Mouse (Mus musculus) hindbrain, embryonic 11.5 days (tissue): Measurements from ENCODE around the gene Rps6ka1. TPM values are rescaled to one million over a fixed set of nuclear protein-coding genes. Genes with fewer than 3 reads are reported as not detected.
A peak's percentile ranks its signal among the peaks of the same experiment; 100 is the strongest.
"Not testable (repeated sequence)": the region's sequence is repeated elsewhere in the genome, so short reads cannot be mapped to it uniquely, and the experiment has no call there.

ENCODE experiments used
- ATAC-seq: fragments of 200-750 bp; cut with Nextera tagmentation; 2 replicates; pipeline ENCODE4 v1.8.0; 2017; ENCODE audit warnings: mild to moderate bottlenecking, moderate TSS enrichment, moderate library complexity; ENCODE audit not compliant: low FRiP score
- DNase-seq: peaks from one replicate; pipeline ENCODE4 v3.0.0-alpha.2; 2015; ENCODE audit warnings: low spot score
- H3K27ac ChIP-seq: fragments of 300-500 bp; sonication (generic); 2 replicates; pipeline ENCODE4 v1.5.1; 2014; ENCODE audit warnings: mild to moderate bottlenecking, low read depth, low read length
- H3K27me3 ChIP-seq: fragments of 300-500 bp; sonication (generic); 2 replicates; pipeline ENCODE4 v1.6.1; 2014; ENCODE audit warnings: mild to moderate bottlenecking, low read length, moderate library complexity, mixed read lengths; ENCODE audit not compliant: control insufficient read depth, insufficient read depth
- H3K36me3 ChIP-seq: fragments of 300-500 bp; sonication (generic); 2 replicates; pipeline ENCODE4 v1.6.1; 2014; ENCODE audit warnings: mild to moderate bottlenecking, low read length, moderate library complexity, mixed read lengths; ENCODE audit not compliant: control insufficient read depth, insufficient read depth
- H3K4me1 ChIP-seq: fragments of 300-500 bp; sonication (generic); replicated peaks from 2 replicates; pipeline ENCODE4 v1.6.1; 2014; ENCODE audit warnings: low read length, mixed read lengths; ENCODE audit not compliant: control insufficient read depth, insufficient read depth
- H3K4me2 ChIP-seq: fragments of 300-500 bp; sonication (generic); replicated peaks from 2 replicates; pipeline ENCODE4 v1.6.1; 2014; ENCODE audit warnings: mild to moderate bottlenecking, low read depth, low read length
- H3K4me3 ChIP-seq: fragments of 300-500 bp; sonication (generic); 2 replicates; pipeline ENCODE4 v1.5.1; 2014; ENCODE audit warnings: low read depth, low read length
- H3K9ac ChIP-seq: fragments of 300-500 bp; sonication (generic); 2 replicates; pipeline ENCODE4 v1.6.1; 2014; ENCODE audit warnings: low read depth, low read length
- H3K9me3 ChIP-seq: fragments of 300-500 bp; sonication (generic); 2 replicates; pipeline ENCODE4 v1.6.1; 2016; ENCODE audit warnings: low read length; ENCODE audit not compliant: control insufficient read depth
- whole genome bisulfite sequencing: fragments of 180-500 bp; shearing (Covaris S2); extraction: QIAGEN DNeasy Blood & Tissue Kit; methylation state at CpG from one replicate; pipeline ENCODE4 v1.1.7; 2014; 5-methylcytosine and 5-hydroxymethylcytosine counted together
- polyA plus RNA-seq: library from polyadenylated mRNA; unstranded; fragments of >200 nt; fragmentation: Nextera tagmentation; extraction: Ambion mirVana; gene quantifications from 2 replicates; pipeline ENCODE4 v1.2.1, GENCODE M21; 2014

Gene Rps6ka1
- polyA plus RNA-seq, 1 experiment from 2014 or later, result 27.9 TPM

DNA sequence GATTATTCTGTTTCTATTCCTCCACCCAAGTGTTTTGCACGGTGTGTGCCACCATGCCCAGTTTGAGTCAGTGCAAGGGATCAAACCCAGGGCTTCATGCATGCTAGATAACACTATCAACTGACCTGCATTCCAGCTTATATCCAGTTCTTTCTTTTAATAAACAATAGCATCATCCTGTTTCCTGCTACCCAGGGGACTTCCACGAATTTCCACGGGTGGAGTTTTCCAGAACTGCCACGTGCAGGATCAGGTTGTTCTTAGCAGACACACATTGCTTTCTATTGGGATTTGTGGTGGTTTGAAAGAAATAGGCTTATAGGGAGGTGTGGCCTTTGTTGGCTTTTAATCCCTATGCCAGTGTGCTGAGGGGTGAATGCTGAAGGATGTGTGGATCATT lies 24.4 kb upstream of the Rps6ka1 start:
- ATAC-seq, result no peak
- DNase-seq, result no peak

DNA sequence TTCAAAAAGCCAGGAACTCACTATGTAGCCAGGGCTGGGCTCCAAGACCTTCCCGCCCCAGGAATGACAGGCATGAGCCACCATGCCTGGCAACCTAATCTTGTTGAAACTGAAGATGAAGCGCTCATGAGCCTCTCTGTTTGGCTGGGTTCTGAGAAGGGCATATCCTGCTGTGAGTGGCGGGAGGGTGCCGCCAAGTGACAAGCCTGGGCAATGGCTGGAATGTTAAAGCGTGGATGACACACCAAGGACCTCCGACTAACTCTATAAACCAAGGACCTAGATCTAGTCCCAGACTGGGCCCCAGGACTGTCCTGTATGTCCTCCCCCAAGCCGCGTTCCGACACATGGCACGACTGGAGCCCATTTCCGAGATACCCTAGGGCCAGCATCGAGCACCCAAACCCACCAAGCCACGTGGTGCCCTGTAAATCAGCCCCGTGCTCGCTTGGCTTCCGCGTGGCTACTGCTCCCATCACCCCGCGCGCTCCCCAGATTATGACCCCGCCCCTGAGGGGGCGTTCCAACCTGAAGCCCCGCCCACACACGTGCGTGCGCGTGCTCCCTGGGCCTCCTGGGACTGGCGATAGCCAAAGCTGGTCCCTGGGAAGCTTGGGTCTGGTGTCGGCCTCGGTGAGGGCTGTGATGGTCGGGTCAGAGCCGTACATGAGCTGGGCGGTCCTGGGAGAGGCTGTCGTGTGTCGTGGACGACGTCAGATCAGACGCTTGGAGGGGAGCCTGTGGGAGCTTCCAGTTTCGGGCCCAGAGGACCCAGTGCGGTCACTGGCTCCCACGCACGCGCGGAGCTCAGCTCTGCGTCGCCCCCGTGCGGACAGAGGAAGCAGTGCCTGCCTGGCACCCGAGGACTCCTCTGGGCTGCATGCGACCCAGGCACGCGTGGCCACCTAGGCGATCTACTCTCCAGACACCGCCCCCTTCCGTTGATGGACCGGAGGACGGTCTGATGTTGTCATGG lies 22.9 kb upstream of the Rps6ka1 start:
- peak; percentile 99 for DNase-seq
- Histone ChIP-seq H3K36me3 (no peaks in the 10 kb centered on the region), H3K4me1 (no peaks in the 10 kb centered on the region), H3K9me3 (no peaks in the 10 kb centered on the region), H3K4me2 (peak overlapping the region; percentile 69), H3K27me3 (no peaks in the 10 kb centered on the region), H3K9ac (peak overlapping the region; percentile 8; the same call in 1 of the 2 replicates), H3K4me3 (peak overlapping the region; percentile 37), H3K27ac (peak overlapping the region; percentile 25)
- ATAC-seq, result peak; percentile 98
- under 1% methylated on average over 56 of the region's 57 CpGs for WGBS

More for the DNA sequence above, 24.4 kb upstream of the Rps6ka1 start:
- Histone ChIP-seq H3K27ac (no peak overlapping the region), H3K36me3 (no peaks in the 10 kb centered on the region), H3K4me3 (no peak overlapping the region), H3K4me2 (no peak overlapping the region), H3K9me3 (no peaks in the 10 kb centered on the region), H3K27me3 (no peaks in the 10 kb centered on the region), H3K9ac (no peak overlapping the region), H3K4me1 (no peaks in the 10 kb centered on the region)
- WGBS, result 77% methylated on average over 4 of the region's 4 CpGs

DNA sequence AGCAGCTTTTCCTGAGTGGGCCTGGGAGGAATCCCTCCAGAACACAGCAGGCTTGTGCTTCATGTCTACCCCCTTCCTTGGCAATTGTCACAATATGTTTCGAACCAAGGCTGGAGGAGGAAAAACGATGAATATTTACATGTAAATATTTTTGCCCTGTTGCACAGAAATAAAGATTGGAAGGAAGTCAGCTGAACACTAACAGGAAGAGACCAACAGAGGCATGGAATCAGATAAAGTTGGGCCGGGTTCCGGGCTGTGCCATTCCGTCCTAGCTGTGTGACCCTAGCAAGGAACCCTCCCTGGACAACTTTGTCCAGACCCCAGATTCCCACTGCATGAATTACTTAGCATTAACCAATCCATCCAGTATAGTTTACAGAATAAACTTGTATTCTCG lies 20.5 kb upstream of the Rps6ka1 start:
- ATAC-seq (no peak), DNase-seq (no peak)
- no peaks in the 10 kb centered on the region for H3K4me1 ChIP-seq
- no peaks in the 10 kb centered on the region for H3K27me3 ChIP-seq
- no peak overlapping the region for H3K4me3 ChIP-seq
- 94% methylated on average over 6 of the region's 6 CpGs for WGBS
- H3K9ac ChIP-seq, result no peak overlapping the region
- H3K4me2 ChIP-seq, result no peak overlapping the region
- no peaks in the 10 kb centered on the region for H3K36me3 ChIP-seq
- H3K9me3 ChIP-seq, result no peaks in the 10 kb centered on the region
- no peak overlapping the region for H3K27ac ChIP-seq

DNA sequence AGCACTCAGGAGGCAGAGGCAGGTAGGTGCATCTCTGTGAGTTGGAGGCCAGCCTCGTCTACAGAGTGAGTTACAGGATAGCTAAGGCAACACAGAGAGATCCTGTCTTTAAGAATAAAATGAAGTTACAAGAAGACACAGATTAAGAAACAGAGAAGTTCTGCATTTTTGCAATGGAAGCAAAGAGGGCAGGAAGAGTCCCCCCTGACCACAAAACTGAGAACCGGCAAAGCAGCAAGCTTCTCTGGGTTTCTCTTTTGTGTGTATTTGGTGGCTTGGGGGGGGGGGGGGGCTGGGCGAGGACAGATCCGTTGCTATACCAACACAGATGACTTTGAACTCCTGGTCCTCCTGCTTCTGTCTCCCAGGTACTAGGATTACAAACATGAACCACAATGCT lies 19.5 kb upstream of the Rps6ka1 start:
- no peak overlapping the region for H3K4me3 ChIP-seq
- WGBS, result 36% methylated on average over 4 of the region's 4 CpGs
- no peaks in the 10 kb centered on the region for H3K27me3 ChIP-seq
- no peak for ATAC-seq
- H3K9me3 ChIP-seq, result no peaks in the 10 kb centered on the region
- no peak overlapping the region for H3K4me2 ChIP-seq
- H3K27ac ChIP-seq, result no peak overlapping the region
- DNase-seq, result no peak
- no peaks in the 10 kb centered on the region for H3K4me1 ChIP-seq
- H3K36me3 ChIP-seq, result no peaks in the 10 kb centered on the region
- no peak overlapping the region for H3K9ac ChIP-seq

DNA sequence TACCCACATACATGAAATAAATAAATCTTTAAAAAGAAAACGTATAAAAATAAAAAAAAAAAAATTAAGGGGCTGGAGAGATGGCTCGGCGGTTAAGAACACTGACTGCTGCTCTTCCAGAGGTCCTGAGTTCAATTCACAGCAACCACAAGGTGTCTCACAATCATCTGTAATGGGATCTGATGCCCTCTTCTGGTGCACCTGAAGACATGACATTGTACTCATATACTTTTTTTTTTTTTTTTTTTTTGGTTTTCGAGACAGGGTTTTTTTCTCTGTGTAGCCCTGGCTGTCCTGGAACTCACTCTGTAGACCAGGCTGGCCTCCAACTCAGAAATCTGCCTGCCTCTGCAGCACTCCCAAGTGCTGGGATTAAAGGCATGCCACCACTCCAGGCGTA lies 18.7 kb upstream of the Rps6ka1 start:
- H3K4me2 ChIP-seq, H3K4me3 ChIP-seq, H3K36me3 ChIP-seq, H3K27me3 ChIP-seq, H3K9ac ChIP-seq, DNase-seq, ATAC-seq, H3K4me1 ChIP-seq, H3K9me3 ChIP-seq, H3K27ac ChIP-seq: not testable (repeated sequence)
- 84% methylated on average over 5 of the region's 5 CpGs for WGBS

DNA sequence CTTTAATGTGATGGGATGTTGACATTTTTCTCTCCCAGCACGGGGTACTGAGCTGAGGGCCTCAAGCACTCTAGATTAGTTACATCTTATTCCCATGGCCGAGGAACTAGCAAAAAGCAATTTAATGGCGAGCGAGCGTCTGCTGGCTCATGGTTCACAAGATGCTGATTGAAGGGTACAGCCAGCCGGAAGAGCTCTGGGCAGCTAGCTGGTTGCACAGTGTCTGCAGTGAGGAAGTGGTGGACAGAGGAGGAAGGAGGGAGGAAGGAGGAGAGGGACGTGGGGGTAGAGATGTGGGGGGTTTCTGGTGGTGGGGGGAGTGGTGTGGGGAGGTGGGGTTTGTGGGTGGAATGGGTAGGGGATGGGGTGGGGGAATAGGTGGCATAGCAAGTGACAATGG lies 17.6 kb upstream of the Rps6ka1 start:
- 86% methylated on average over 7 of the region's 7 CpGs for WGBS
- ATAC-seq, result no peak
- Histone ChIP-seq H3K9ac (no peak overlapping the region), H3K27ac (no peak overlapping the region), H3K4me1 (no peaks in the 10 kb centered on the region), H3K27me3 (no peaks in the 10 kb centered on the region), H3K36me3 (no peaks in the 10 kb centered on the region), H3K4me2 (no peak overlapping the region), H3K4me3 (no peak overlapping the region), H3K9me3 (no peaks in the 10 kb centered on the region)
- no peak for DNase-seq

DNA sequence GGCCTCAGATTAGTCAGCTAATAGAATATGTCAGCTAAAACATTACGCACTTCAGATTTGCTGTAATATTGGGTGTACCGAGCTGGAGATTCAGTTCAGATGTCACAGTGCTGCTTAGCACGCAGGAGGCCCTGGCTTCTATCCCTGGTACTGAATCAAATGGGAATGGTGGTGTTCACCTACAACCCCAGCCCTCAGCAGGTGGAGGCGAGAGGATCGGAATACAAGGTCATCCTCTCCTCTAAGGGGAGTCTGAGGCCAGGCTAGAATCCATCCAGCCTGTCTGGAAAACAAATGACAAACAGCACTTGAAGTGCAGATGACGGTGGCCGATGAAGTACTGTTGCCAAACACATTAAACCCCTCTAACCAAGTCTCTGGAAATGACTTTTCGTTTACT lies 16.7 kb upstream of the Rps6ka1 start:
- Histone ChIP-seq H3K4me3 (no peak overlapping the region), H3K4me1 (no peaks in the 10 kb centered on the region), H3K36me3 (no peaks in the 10 kb centered on the region), H3K9ac (no peak overlapping the region), H3K4me2 (no peak overlapping the region), H3K27ac (no peak overlapping the region), H3K9me3 (no peaks in the 10 kb centered on the region), H3K27me3 (no peaks in the 10 kb centered on the region)
- WGBS, result 79% methylated on average over 8 of the region's 8 CpGs
- DNase-seq (no peak), ATAC-seq (no peak)

DNA sequence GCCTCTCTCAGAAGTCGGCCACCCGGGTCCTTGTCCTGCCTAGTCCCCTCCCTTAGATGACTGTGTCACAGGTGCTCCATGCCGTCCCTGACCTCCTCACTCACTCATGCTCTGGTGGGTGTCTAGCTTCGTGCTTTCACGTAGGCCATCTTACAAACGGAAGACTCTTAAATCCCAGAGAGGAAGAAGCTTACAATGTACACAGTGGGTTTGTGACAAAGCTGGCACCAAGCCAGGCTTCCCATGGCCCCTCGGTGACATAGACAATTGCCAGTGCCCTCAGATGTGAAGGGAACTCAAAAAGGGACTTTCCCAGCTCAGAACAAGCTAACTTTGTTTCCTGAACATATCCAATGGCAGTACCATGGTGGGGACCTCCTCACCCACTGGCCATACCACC lies 15.8 kb upstream of the Rps6ka1 start:
- H3K4me3 ChIP-seq, result no peak overlapping the region
- ATAC-seq (no peak), DNase-seq (no peak)
- no peaks in the 10 kb centered on the region for H3K4me1 ChIP-seq
- no peaks in the 10 kb centered on the region for H3K27me3 ChIP-seq
- no peak overlapping the region for H3K9ac ChIP-seq
- H3K27ac ChIP-seq, result no peak overlapping the region
- H3K9me3 ChIP-seq, result no peaks in the 10 kb centered on the region
- 86% methylated on average over 7 of the region's 7 CpGs for WGBS
- no peak overlapping the region for H3K4me2 ChIP-seq
- H3K36me3 ChIP-seq, result no peaks in the 10 kb centered on the region

DNA sequence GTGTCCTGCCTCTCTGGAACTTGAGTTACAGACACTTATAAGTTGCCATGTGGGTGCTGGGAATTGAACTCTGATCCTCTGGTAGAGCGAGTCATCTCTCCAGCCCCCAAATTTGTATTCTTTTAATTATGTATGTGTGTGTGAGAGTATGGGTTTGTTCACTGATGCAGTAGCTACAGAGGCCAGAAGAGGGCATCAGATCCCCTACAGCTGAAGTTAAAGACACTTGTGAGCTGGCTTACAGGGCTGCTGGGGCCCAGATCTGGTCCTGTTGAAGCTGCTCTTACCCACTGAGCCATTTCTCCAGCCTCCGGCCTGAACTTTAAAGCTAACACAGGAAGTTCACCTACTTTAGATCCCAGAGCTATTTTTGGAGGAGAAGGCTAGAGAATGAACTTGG lies 14.9 kb upstream of the Rps6ka1 start:
- no peaks in the 10 kb centered on the region for H3K4me1 ChIP-seq
- no peaks in the 10 kb centered on the region for H3K27me3 ChIP-seq
- WGBS, result 92% methylated on average over 2 of the region's 2 CpGs
- H3K27ac ChIP-seq, result no peak overlapping the region
- DNase-seq (no peak), ATAC-seq (no peak)
- no peak overlapping the region for H3K4me2 ChIP-seq
- no peaks in the 10 kb centered on the region for H3K9me3 ChIP-seq
- H3K36me3 ChIP-seq, result no peaks in the 10 kb centered on the region
- H3K4me3 ChIP-seq, result no peak overlapping the region
- no peak overlapping the region for H3K9ac ChIP-seq
